Mouse (Mus musculus) small intestine, adult 2 months (tissue): Measurements from ENCODE around the gene Mtss1l. TPM values are rescaled to one million over a fixed set of nuclear protein-coding genes. Genes with fewer than 3 reads are reported as not detected.

Source experiments
- H3K27ac ChIP-seq: fragments of 200-500 bp; 2 replicates; pipeline ENCODE4 v1.5.1; 2012; ENCODE audit warnings: low read depth, low read length, control low read depth, inconsistent platforms; ENCODE audit not compliant: insufficient read depth
- H3K27me3 ChIP-seq: fragments of 200-500 bp; 2 replicates; pipeline ENCODE4 v1.6.1; 2012; ENCODE audit warnings: mild to moderate bottlenecking, moderate library complexity, low read length, inconsistent platforms; ENCODE audit not compliant: control insufficient read depth, insufficient read depth
- H3K36me3 ChIP-seq: fragments of 200-500 bp; 2 replicates; pipeline ENCODE4 v1.6.1; 2012; ENCODE audit warnings: mild to moderate bottlenecking, low read length, control low read depth, inconsistent platforms; ENCODE audit not compliant: control insufficient read depth, insufficient read depth
- H3K4me1 ChIP-seq: fragments of 200-500 bp; 2 replicates; pipeline ENCODE4 v1.6.1; 2012; ENCODE audit warnings: low read length, inconsistent platforms, mixed read lengths; ENCODE audit not compliant: control insufficient read depth, insufficient read depth, insufficient read length
- H3K4me3 ChIP-seq: fragments of 200-500 bp; 2 replicates; pipeline ENCODE4 v1.5.1; 2012; ENCODE audit warnings: low read depth, mild to moderate bottlenecking, control low read depth, inconsistent platforms, low read length, moderate library complexity
- CTCF ChIP-seq: fragments of 200-500 bp; IDR thresholded peaks from 2 replicates; pipeline ENCODE4 v1.5.1; 2012; ENCODE audit warnings: low read depth, mild to moderate bottlenecking, control low read depth, inconsistent platforms, low read length, moderate library complexity, mixed read lengths; ENCODE audit not compliant: insufficient replicate concordance, insufficient read length; ENCODE audit errors: extremely low read depth
- POLR2A ChIP-seq: fragments of 200-500 bp; IDR thresholded peaks from 2 replicates; pipeline ENCODE4 v1.6.1; 2012; ENCODE audit warnings: low read depth, mild to moderate bottlenecking, control low read depth, inconsistent platforms, low read length, moderate library complexity
- WGBS: fragments of 180-500 bp; shearing (Covaris S2); methylation state at CpG from one replicate; pipeline ENCODE4 v1.1.7; 2018; 5-methylcytosine and 5-hydroxymethylcytosine counted together
- polyA plus RNA-seq: library from polyadenylated mRNA; depleted of rRNA; stranded (reverse); fragments of >200 nt; gene quantifications from 2 replicates; pipeline ENCODE4 v1.2.3, GENCODE M21; 2012

Gene Mtss1l
- polyA plus RNA-seq, 1 experiment = 21.9 TPM

- Histone ChIP-seq H3K4me1 (no peaks in the 10 kb centered on the region; the same call in 1 of the 2 replicates), H3K27ac (no peak overlapping the region), H3K27me3 (0 out of 2 replicates have a peak, but pooled peaks cover 3% of the 10 kb centered on the region), H3K36me3 (no peaks in the 10 kb centered on the region; the same call in 1 of the 2 replicates), H3K4me3 (no peak overlapping the region)
- no peak for TF ChIP-seq POLR2A
- no peak for TF ChIP-seq CTCF
- 69% methylated on average over 7 of the region's 7 CpGs for WGBS
Observed at GRCm38 (mm10) chr8:110725084-110725838, 4.0 kb downstream of the Mtss1l start.

- Histone ChIP-seq H3K4me3 (no peak overlapping the region), H3K4me1 (no peaks in the 10 kb centered on the region; the same call in 1 of the 2 replicates), H3K36me3 (no peaks in the 10 kb centered on the region; the same call in 1 of the 2 replicates), H3K27me3 (0 out of 2 replicates have a peak, but pooled peaks cover 2% of the 10 kb centered on the region), H3K27ac (no peak overlapping the region)
- TF ChIP-seq CTCF (peak; percentile 44; the same call in 1 of the 2 replicates), POLR2A (no peak)
- 35% methylated on average over 18 of the region's 18 CpGs for WGBS
Observed at GRCm38 (mm10) chr8:110726893-110727292, 5.6 kb downstream of the Mtss1l start.

- Histone ChIP-seq H3K27me3 (no peaks in the 10 kb centered on the region), H3K27ac (no peak overlapping the region), H3K4me3 (no peak overlapping the region), H3K4me1 (no peaks in the 10 kb centered on the region; the same call in 1 of the 2 replicates), H3K36me3 (no peaks in the 10 kb centered on the region; the same call in 1 of the 2 replicates)
- TF ChIP-seq CTCF = no peak
- TF ChIP-seq POLR2A = no peak
- WGBS = 84% methylated on average over 8 of the region's 8 CpGs
Observed at GRCm38 (mm10) chr8:110731346-110731859, 10.1 kb downstream of the Mtss1l start.

- no peaks in the 10 kb centered on the region for H3K4me1 ChIP-seq
- no peak overlapping the region for H3K4me3 ChIP-seq
- TF ChIP-seq CTCF = no peak
- TF ChIP-seq POLR2A = no peak
- no peak overlapping the region for H3K27ac ChIP-seq
- no peaks in the 10 kb centered on the region for H3K27me3 ChIP-seq
- 87% methylated on average over 8 of the region's 8 CpGs for WGBS
- H3K36me3 ChIP-seq = no peaks in the 10 kb centered on the region; the same call in 1 of the 2 replicates
Observed at GRCm38 (mm10) chr8:110733036-110733435, 11.8 kb downstream of the Mtss1l start.

GRCm38 (mm10) chr8:110738591-110739195 lies 17.4 kb downstream of the Mtss1l start:
- H3K4me1 ChIP-seq = no peaks in the 10 kb centered on the region
- no peaks in the 10 kb centered on the region for H3K27me3 ChIP-seq
- H3K27ac ChIP-seq = no peak overlapping the region
- 92% methylated on average over 35 of the region's 35 CpGs for WGBS
- H3K36me3 ChIP-seq = no peaks in the 10 kb centered on the region; the same call in 1 of the 2 replicates
- no peak overlapping the region for H3K4me3 ChIP-seq
- TF ChIP-seq CTCF = no peak
- no peak for TF ChIP-seq POLR2A

- WGBS = 82% methylated on average over 5 of the region's 5 CpGs
- Histone ChIP-seq H3K4me3 (no peak overlapping the region), H3K27ac (no peak overlapping the region), H3K4me1 (no peaks in the 10 kb centered on the region), H3K36me3 (no peaks in the 10 kb centered on the region; the same call in 1 of the 2 replicates), H3K27me3 (no peaks in the 10 kb centered on the region)
- TF ChIP-seq CTCF = no peak
Observed at GRCm38 (mm10) chr8:110740629-110741175, 19.4 kb downstream of the Mtss1l start.
